Mouse (Mus musculus): ENCODE measurements around the gene Hopx.

GRCm38 (mm10) chr5:77061372-77062038 lies 53.4 kb downstream of the Hopx start:
- TF ChIP-seq GATA1 (IDR thresholded peaks at IDR 0.05; ENCODE audit: low read length) (no peak), TAL1 (IDR thresholded peaks at IDR 0.05; ENCODE audit: low read length) (no peak)
